Mouse (Mus musculus) MEL (cell line): ENCODE results near the gene Naif1. TPM values are rescaled to one million over a fixed set of nuclear protein-coding genes. Genes with fewer than 3 reads are reported as not detected.

Experiments
- DNase-seq: peaks from one replicate; pipeline ENCODE4 v3.0.0; 2011; ENCODE audit warnings: low read depth, low spot score
- H3K27ac ChIP-seq: 2 replicates; pipeline ENCODE4 v1.5.1; 2012; ENCODE audit warnings: low read depth, mild to moderate bottlenecking, control low read depth, low read length, moderate library complexity; ENCODE audit not compliant: control insufficient read depth
- H3K27me3 ChIP-seq, 2 experiments: fragments of 150-350 bp in 1 of 2; sonication (generic) in 1 of 2; 2 replicates each; pipeline ENCODE4 v1.6.1; 2012; ENCODE audit warnings: low read length in 2 of 2, mild to moderate bottlenecking in 2 of 2, improper control_type of control experiment in 1 of 2, moderate library complexity in 1 of 2; ENCODE audit not compliant: insufficient read depth in 2 of 2, control insufficient read depth in 1 of 2
- H3K36me3 ChIP-seq, 2 experiments: 2 replicates each; pipeline ENCODE4 v1.6.1; 2012 to 2014; ENCODE audit warnings: low read length in 2 of 2, improper control_type of control experiment in 1 of 2, inconsistent platforms in 1 of 2, mild to moderate bottlenecking in 1 of 2; ENCODE audit not compliant: insufficient read depth in 2 of 2, control insufficient read depth in 1 of 2
- H3K4me1 ChIP-seq, 2 experiments: fragments of 150-350 bp in 1 of 2; sonication (generic) in 1 of 2; 2 replicates each; pipeline ENCODE4 v1.6.1; 2012; ENCODE audit warnings: low read length in 2 of 2, improper control_type of control experiment in 1 of 2, mild to moderate bottlenecking in 1 of 2; ENCODE audit not compliant: insufficient read depth in 2 of 2, control insufficient read depth in 1 of 2
- H3K4me3 ChIP-seq, 2 experiments: fragments of 150-350 bp in 1 of 2; sonication (generic) in 1 of 2; 2 replicates each; pipeline ENCODE4 v1.5.1; 2012; ENCODE audit warnings: low read depth in 2 of 2, low read length in 2 of 2, mild to moderate bottlenecking in 2 of 2, moderate library complexity in 2 of 2, control low read depth in 1 of 2, improper control_type of control experiment in 1 of 2; ENCODE audit not compliant: control insufficient read depth in 1 of 2, insufficient read depth in 1 of 2
- H3K79me2 ChIP-seq: 2 replicates; pipeline ENCODE4 v1.6.1; 2012; ENCODE audit warnings: mild to moderate bottlenecking, low read length, moderate library complexity; ENCODE audit not compliant: control insufficient read depth, poor library complexity, insufficient read depth
- H3K9ac ChIP-seq: 2 replicates; pipeline ENCODE4 v1.6.1; 2012; ENCODE audit warnings: low read depth, mild to moderate bottlenecking, control low read depth, low read length, moderate library complexity; ENCODE audit not compliant: control insufficient read depth, poor library complexity, severe bottlenecking
- H3K9me3 ChIP-seq: fragments of 150-350 bp; sonication (generic); replicated peaks from 2 replicates; pipeline ENCODE4 v1.6.1; 2012; ENCODE audit warnings: mild to moderate bottlenecking, low read length, improper control_type of control experiment, moderate library complexity; ENCODE audit not compliant: insufficient read depth
- BHLHE40 ChIP-seq: IDR thresholded peaks from 2 replicates; pipeline ENCODE4 v1.6.1; 2012; ENCODE audit warnings: low read depth, mild to moderate bottlenecking, inconsistent platforms, low read length, improper control_type of control experiment, borderline replicate concordance
- CHD2 ChIP-seq: IDR thresholded peaks from 2 replicates; pipeline ENCODE4 v1.6.1; 2011; ENCODE audit warnings: low read length, improper control_type of control experiment
- CTCF ChIP-seq, 3 experiments: IDR thresholded peaks in 2 of 3; conservative IDR thresholded peaks in 1 of 3; 2 replicates each; pipeline ENCODE4 v1.5.1; 2011 to 2012; ENCODE audit warnings: low read length in 3 of 3, low read depth in 2 of 3, mild to moderate bottlenecking in 2 of 3, improper control_type of control experiment in 1 of 3, inconsistent platforms in 1 of 3, mixed read lengths in 1 of 3, moderate library complexity in 1 of 3; ENCODE audit not compliant: control insufficient read depth in 1 of 3, insufficient read depth in 1 of 3, poor library complexity in 1 of 3, severe bottlenecking in 1 of 3
- E2F4 ChIP-seq: IDR thresholded peaks from 2 replicates; pipeline ENCODE4 v1.6.1; 2011; ENCODE audit warnings: low read depth, low read length, improper control_type of control experiment, borderline replicate concordance
- ELF1 ChIP-seq: IDR thresholded peaks from 2 replicates; pipeline ENCODE4 v1.6.1; 2014; ENCODE audit warnings: low read depth, mild to moderate bottlenecking, inconsistent platforms, low read length, improper control_type of control experiment, moderate library complexity
- ETS1 ChIP-seq: IDR thresholded peaks from 2 replicates; pipeline ENCODE4 v1.6.1; 2012; ENCODE audit warnings: low read depth, mild to moderate bottlenecking, inconsistent platforms, low read length, improper control_type of control experiment, moderate library complexity
- GABPA ChIP-seq: IDR thresholded peaks from 2 replicates; pipeline ENCODE4 v1.6.1; 2012; ENCODE audit warnings: low read depth, mild to moderate bottlenecking, inconsistent platforms, low read length, improper control_type of control experiment, moderate library complexity
- HCFC1 ChIP-seq: IDR thresholded peaks from 2 replicates; pipeline ENCODE4 v1.6.1; 2012; ENCODE audit warnings: low read depth, mild to moderate bottlenecking, inconsistent platforms, low read length, improper control_type of control experiment, moderate library complexity
- JUND ChIP-seq: IDR thresholded peaks from 2 replicates; pipeline ENCODE4 v1.6.1; 2011; ENCODE audit warnings: low read depth, mild to moderate bottlenecking, improper control_type of control experiment, low read length
- MAX ChIP-seq: IDR thresholded peaks from 2 replicates; pipeline ENCODE4 v1.6.1; 2011; ENCODE audit warnings: low read length, improper control_type of control experiment
- MAZ ChIP-seq: IDR thresholded peaks from 2 replicates; pipeline ENCODE4 v1.6.1; 2012; ENCODE audit warnings: low read depth, mild to moderate bottlenecking, inconsistent platforms, low read length, improper control_type of control experiment
- MXI1 ChIP-seq: IDR thresholded peaks from 2 replicates; pipeline ENCODE4 v1.6.1; 2011; ENCODE audit warnings: mild to moderate bottlenecking, low read depth, low read length, improper control_type of control experiment
- MYB ChIP-seq: IDR thresholded peaks from 2 replicates; pipeline ENCODE4 v1.6.1; 2011; ENCODE audit warnings: mild to moderate bottlenecking, low read depth, low read length, improper control_type of control experiment
- MYC ChIP-seq: IDR thresholded peaks from 2 replicates; pipeline ENCODE4 v1.6.1; 2011; ENCODE audit warnings: low read depth, mild to moderate bottlenecking, low read length, improper control_type of control experiment, moderate library complexity
- NELFE ChIP-seq: IDR thresholded peaks from 2 replicates; pipeline ENCODE4 v1.6.1; 2011; ENCODE audit warnings: low read depth, low read length, improper control_type of control experiment
- POLR2A ChIP-seq, 2 experiments: IDR thresholded peaks; 2 replicates each; pipeline ENCODE4 v1.6.1; 2011 to 2012; ENCODE audit warnings: low read length in 2 of 2, mild to moderate bottlenecking in 2 of 2, control low read depth in 1 of 2, improper control_type of control experiment in 1 of 2, low read depth in 1 of 2, moderate library complexity in 1 of 2; ENCODE audit not compliant: control insufficient read depth in 1 of 2, insufficient read depth in 1 of 2, poor library complexity in 1 of 2
- POLR2AphosphoS2 ChIP-seq: IDR thresholded peaks from 2 replicates; pipeline ENCODE4 v1.6.1; 2011; ENCODE audit warnings: low read length, improper control_type of control experiment
- RAD21 ChIP-seq: IDR thresholded peaks from 2 replicates; pipeline ENCODE4 v1.6.1; 2011; ENCODE audit warnings: mild to moderate bottlenecking, low read depth, low read length, improper control_type of control experiment
- SIN3A ChIP-seq: IDR thresholded peaks from 2 replicates; pipeline ENCODE4 v1.6.1; 2012; ENCODE audit warnings: low read length, improper control_type of control experiment, inconsistent platforms
- SMC3 ChIP-seq: IDR thresholded peaks from 2 replicates; pipeline ENCODE4 v1.6.1; 2011; ENCODE audit warnings: low read depth, low read length, improper control_type of control experiment
- TAL1 ChIP-seq: IDR thresholded peaks from 2 replicates; pipeline ENCODE4 v1.6.1; 2012; ENCODE audit warnings: mild to moderate bottlenecking, inconsistent platforms, low read length, moderate library complexity, mixed read lengths
- TBP ChIP-seq: IDR thresholded peaks from 2 replicates; pipeline ENCODE4 v1.8.0; 2011; ENCODE audit warnings: low read depth, low read length, improper control_type of control experiment
- UBTF ChIP-seq: IDR thresholded peaks from 2 replicates; pipeline ENCODE4 v1.6.1; 2012; ENCODE audit warnings: low read depth, mild to moderate bottlenecking, inconsistent platforms, low read length, improper control_type of control experiment, moderate library complexity, borderline replicate concordance; ENCODE audit not compliant: insufficient read depth
- USF1 ChIP-seq: IDR thresholded peaks from 2 replicates; pipeline ENCODE4 v1.6.1; 2014; ENCODE audit warnings: low read depth, mild to moderate bottlenecking, inconsistent platforms, low read length, improper control_type of control experiment, moderate library complexity
- USF2 ChIP-seq, 2 experiments: IDR thresholded peaks; 2 replicates each; pipeline ENCODE4 v1.6.1; 2011 to 2012; ENCODE audit warnings: improper control_type of control experiment in 2 of 2, low read length in 2 of 2, borderline replicate concordance in 1 of 2, inconsistent platforms in 1 of 2, low read depth in 1 of 2, mild to moderate bottlenecking in 1 of 2; ENCODE audit not compliant: insufficient read depth in 1 of 2
- ZC3H11A ChIP-seq: IDR thresholded peaks from 2 replicates; pipeline ENCODE4 v1.6.1; 2012; ENCODE audit warnings: low read depth, mild to moderate bottlenecking, inconsistent platforms, low read length, improper control_type of control experiment
- ZKSCAN1 ChIP-seq: IDR thresholded peaks from 2 replicates; pipeline ENCODE4 v1.6.1; 2012; ENCODE audit warnings: low read depth, mild to moderate bottlenecking, inconsistent platforms, low read length, improper control_type of control experiment, moderate library complexity
- ZMIZ1 ChIP-seq: IDR thresholded peaks from 2 replicates; pipeline ENCODE4 v1.6.1; 2012; ENCODE audit warnings: low read depth, mild to moderate bottlenecking, inconsistent platforms, low read length, improper control_type of control experiment, moderate library complexity
- ZNF384 ChIP-seq: IDR thresholded peaks from 2 replicates; pipeline ENCODE4 v1.6.1; 2012; ENCODE audit warnings: low read depth, mild to moderate bottlenecking, inconsistent platforms, low read length, improper control_type of control experiment
- polyA plus RNA-seq, 2 experiments: library from polyadenylated mRNA; stranded (reverse) in 1 of 2; unstranded in 1 of 2; fragments of >175 nt in 1 of 2; fragments of >200 nt in 1 of 2; gene quantifications; 2 replicates each; pipeline versions ENCODE4 v1.2.1 to v1.2.4; 2012; ENCODE audit warnings: low replicate concordance in 2 of 2, low read depth in 1 of 2; ENCODE audit not compliant: insufficient read length in 2 of 2, insufficient read depth in 1 of 2, missing spikeins in 1 of 2
- total RNA-seq: library from RNA; depleted of rRNA; stranded (reverse); fragments of 300-350 nt; gene quantifications from 2 replicates; pipeline ENCODE4 v1.2.3, GENCODE M21; 2012

The Naif1 gene
- total and polyA plus RNA-seq, 3 experiments: 4.9 to 8.5 TPM; not detected in 1

GRCm38 (mm10) chr2:32486155-32486554 lies 35.9 kb downstream of the Naif1 start (continued):
- TF ChIP-seq NELFE (0 out of 2 replicates have a peak, but pooled peaks have one; percentile 41), UBTF (no peak), SIN3A (peak; percentile 97), ELF1 (no peak), POLR2AphosphoS2 (no peak), MAX (peak; percentile 97), CHD2 (no peak), TAL1 (peak; percentile 48), ZMIZ1 (no peak), USF1 (peak; percentile 30; the same call in 1 of the 2 replicates), RAD21 (no peak), GABPA (no peak), ZNF384 (no peak), CTCF (IDR thresholded peaks at IDR 0.05 in 2 of 3, conservative IDR thresholded peaks at IDR 0.05 in 1 of 3; ENCODE audit: control insufficient read depth in 1 of 3, insufficient read depth in 1 of 3, low read depth in 2 of 3, low read length in 3 of 3, poor library complexity in 1 of 3, severe bottlenecking in 1 of 3) (no peak), HCFC1 (no peak), MYB (no peak), ZKSCAN1 (no peak)

- Histone ChIP-seq H3K4me1 (peaks cover 10 to 19% of the 10 kb centered on the region in 2 experiments), H3K36me3 (peaks cover 0 to 7% of the 10 kb centered on the region in 2 experiments; a peak in 2 of 4 replicates), H3K27me3 (no peaks in the 10 kb centered on the region), H3K79me2 (no peaks in the 10 kb centered on the region), H3K9ac (peak overlapping the region; percentile 53), H3K4me3 (peak overlapping the region; percentile 34 to 38), H3K27ac (peak overlapping the region; percentile 67), H3K9me3 (no peaks in the 10 kb centered on the region)
- TF ChIP-seq ZNF384: 0 out of 2 replicates have a peak, but pooled peaks have one; percentile 26
- TF ChIP-seq RAD21: peak; percentile 68
- no peak for TF ChIP-seq MAZ
- TF ChIP-seq CHD2: no peak
- no peak for TF ChIP-seq ZKSCAN1
- 0 out of 2 replicates have a peak, but pooled peaks have one; percentile 10 for TF ChIP-seq TBP
- TF ChIP-seq NELFE: no peak
- peak; percentile 98 for TF ChIP-seq MXI1
- no peak for TF ChIP-seq TAL1
- TF ChIP-seq BHLHE40: peak; percentile 52; the same call in 1 of the 2 replicates
- TF ChIP-seq CTCF (IDR thresholded peaks at IDR 0.05 in 2 of 3, conservative IDR thresholded peaks at IDR 0.05 in 1 of 3; ENCODE audit: control insufficient read depth in 1 of 3, insufficient read depth in 1 of 3, low read depth in 2 of 3, low read length in 3 of 3, poor library complexity in 1 of 3, severe bottlenecking in 1 of 3): peak; percentile 68 to 87 (median 80)
- TF ChIP-seq USF1: peak; percentile 53; the same call in 1 of the 2 replicates
- TF ChIP-seq ETS1: 0 out of 2 replicates have a peak, but pooled peaks have one; percentile 27
- no peak for TF ChIP-seq E2F4
- TF ChIP-seq MAX: peak; percentile 88
- TF ChIP-seq SMC3: peak; percentile 55
- TF ChIP-seq ZMIZ1: no peak
- TF ChIP-seq MYB: no peak
- no peak for TF ChIP-seq JUND
- peak; percentile 63 for TF ChIP-seq ZC3H11A
- TF ChIP-seq MYC: peak; percentile 97
- peak in 1 of 2 experiments; percentile 43; a peak in 1 of 4 replicates for TF ChIP-seq POLR2A (IDR thresholded peaks at IDR 0.05; ENCODE audit: control insufficient read depth in 1 of 2, insufficient read depth in 1 of 2, low read depth in 1 of 2, low read length in 2 of 2, poor library complexity in 1 of 2)
- TF ChIP-seq SIN3A: peak; percentile 85
- no peak for TF ChIP-seq USF2 (IDR thresholded peaks at IDR 0.05; ENCODE audit: borderline replicate concordance in 1 of 2, insufficient read depth in 1 of 2, low read depth in 1 of 2, low read length in 2 of 2)
- peak; percentile 12; the same call in 1 of the 2 replicates for TF ChIP-seq ELF1
- peak; percentile 95 for DNase-seq
Measured at GRCm38 (mm10) chr2:32487124-32487623, 36.9 kb downstream of the Naif1 start.
